Mouse (Mus musculus) heart, adult 9 months (tissue): ENCODE results near the gene Olfr1402.

Source experiments
- DNase-seq, 2 experiments: peaks; one replicate each; pipeline ENCODE4 v3.0.0; 2022; ENCODE audit warnings: low spot score in 2 of 2

Gene Olfr1402

GRCm38 (mm10) chr3:97421920-97422319 lies at the start of gene Olfr1402:
Gene Olfr1402 (minus strand): TSS chr3:97422020.
- no peak for DNase-seq

GRCm38 (mm10) chr3:97455286-97455685 lies 33.5 kb upstream of the Olfr1402 start:
- no peak for DNase-seq

GRCm38 (mm10) chr3:97438619-97439018 lies 16.8 kb upstream of the Olfr1402 start:
- no peak for DNase-seq

GRCm38 (mm10) chr3:97394289-97394688 lies 27.5 kb downstream of the Olfr1402 start:
- DNase-seq = no peak

- no peak for DNase-seq
Measured at GRCm38 (mm10) chr3:97393079-97393478, 28.7 kb downstream of the Olfr1402 start.

- DNase-seq = no peak
Measured at GRCm38 (mm10) chr3:97370382-97370781, 51.4 kb downstream of the Olfr1402 start.

GRCm38 (mm10) chr3:97363418-97364098 lies 58.3 kb downstream of the Olfr1402 start:
- DNase-seq = peak; percentile 7 to 29

GRCm38 (mm10) chr3:97358448-97358847 lies 63.4 kb downstream of the Olfr1402 start:
- DNase-seq = no peak
